7 mouse cellular contexts compared by ENCODE assay signal in genomic region chr6:97353933-97354332, GRCm38 (mm10).
DNase-seq lines count a peak whose midpoint lies in the region; ATAC-seq and TF ChIP-seq lines count a peak whose summit lies in the region.

No protein-coding gene starts in this region.

- no peak overlapping the region for H3K27ac ChIP-seq in hindbrain, postnatal 0 days
- H3K27ac ChIP-seq in midbrain, embryonic 10.5 days (replicated peaks), result peak overlapping the region; percentile 70

- no peak overlapping the region for H3K4me2 ChIP-seq in hindbrain, postnatal 0 days (ENCODE audit: low read depth, low read length)

- peaks cover 3% of the 10 kb centered on the region; the same call in 1 of the 2 replicates for H3K4me1 ChIP-seq in hindbrain, postnatal 0 days (ENCODE audit: insufficient read depth, low read length)
- H3K4me1 ChIP-seq in midbrain, embryonic 10.5 days, result peaks cover 82% of the 10 kb centered on the region

- H3K9me3 ChIP-seq in hindbrain, postnatal 0 days (ENCODE audit: low read length), result no peaks in the 10 kb centered on the region
- H3K9me3 ChIP-seq in midbrain, embryonic 10.5 days (replicated peaks), result no peaks in the 10 kb centered on the region

- no peak for TF ChIP-seq CTCF in hindbrain, postnatal 0 days (IDR thresholded peaks at IDR 0.05; ENCODE audit: low read depth)

- ATAC-seq in hindbrain, postnatal 0 days, result peak; percentile 63; the same call in 1 of the 2 replicates

- no peaks in the 10 kb centered on the region for H3K27me3 ChIP-seq in hindbrain, postnatal 0 days (ENCODE audit: insufficient read depth, low read length)
- H3K27me3 ChIP-seq in midbrain, embryonic 10.5 days (ENCODE audit: low read depth, poor library complexity, severe bottlenecking), result peaks cover 51% of the 10 kb centered on the region

- no peak overlapping the region for H3K9ac ChIP-seq in hindbrain, postnatal 0 days (replicated peaks; ENCODE audit: low read length)

- no peak overlapping the region for H3K4me3 ChIP-seq in hindbrain, postnatal 0 days (ENCODE audit: low read length)
- peak overlapping the region; percentile 48 for H3K4me3 ChIP-seq in midbrain, embryonic 10.5 days

- H3K36me3 ChIP-seq in hindbrain, postnatal 0 days (ENCODE audit: insufficient read depth, low read length), result no peaks in the 10 kb centered on the region
- H3K36me3 ChIP-seq in midbrain, embryonic 10.5 days, result peaks cover 3% of the 10 kb centered on the region; the same call in 1 of the 2 replicates

- WGBS in hindbrain, postnatal 0 days, result 28% methylated on average over 5 of the region's 5 CpGs
- 9% methylated on average over 5 of the region's 5 CpGs for WGBS in midbrain, embryonic 10.5 days

- peak; percentile 44 for DNase-seq in CD4-positive helper T cell, adult 2 months (ENCODE audit: low read depth, low spot score)
- DNase-seq in ES-CJ7 (ENCODE audit: low read depth, low spot score), result peak; percentile 34
- peak; percentile 38 for DNase-seq in hindbrain, postnatal 0 days (ENCODE audit: low spot score)
- DNase-seq in midbrain, embryonic 10.5 days (ENCODE audit: low spot score), result peak; percentile 61
- peak; percentile 62 for DNase-seq in thymus, postnatal 14 days
- no peak for DNase-seq in cerebellum, adult 8-10 months
- DNase-seq in cerebellum, adult 11 months, result no peak

Comparison
In these comparisons a context has a peak if more than half of its experiments do, and no peak if none do; other contexts are left out.
1. DNase-seq: peak in CD4-positive helper T cell, adult 2 months (single experiment), ES-CJ7 (single experiment), hindbrain, postnatal 0 days (single experiment), midbrain, embryonic 10.5 days (single experiment) and thymus, postnatal 14 days (single experiment); none in cerebellum, adult 8-10 months (single experiment) and cerebellum, adult 11 months (single experiment).